Mouse (Mus musculus) neural tube, embryonic 15.5 days (tissue): ENCODE measurements around the gene Prkcb. TPM values are rescaled to one million over a fixed set of nuclear protein-coding genes. Genes with fewer than 3 reads are reported as not detected.

ENCODE experiments used
- ATAC-seq: fragments of 200-750 bp; cut with Nextera tagmentation; 2 replicates; pipeline ENCODE4 v1.8.0; 2017; ENCODE audit warnings: mild to moderate bottlenecking, moderate TSS enrichment, moderate library complexity; ENCODE audit not compliant: low FRiP score
- H3K27ac ChIP-seq: fragments of 300-500 bp; sonication (generic); replicated peaks from 2 replicates; pipeline ENCODE4 v1.5.1; 2015; ENCODE audit warnings: mild to moderate bottlenecking, inconsistent platforms
- H3K27me3 ChIP-seq: fragments of 300-500 bp; sonication (generic); replicated peaks from 2 replicates; pipeline ENCODE4 v1.6.1; 2015; ENCODE audit warnings: inconsistent platforms
- H3K36me3 ChIP-seq: fragments of 300-500 bp; sonication (generic); 2 replicates; pipeline ENCODE4 v1.6.1; 2015; ENCODE audit warnings: inconsistent platforms
- H3K4me1 ChIP-seq: fragments of 300-500 bp; sonication (generic); 2 replicates; pipeline ENCODE4 v1.6.1; 2015; ENCODE audit warnings: inconsistent platforms
- H3K4me2 ChIP-seq: fragments of 300-500 bp; sonication (generic); 2 replicates; pipeline ENCODE4 v1.6.1; 2015; ENCODE audit warnings: inconsistent platforms, mild to moderate bottlenecking, moderate library complexity
- H3K4me3 ChIP-seq: fragments of 300-500 bp; sonication (generic); replicated peaks from 2 replicates; pipeline ENCODE4 v1.5.1; 2015; ENCODE audit warnings: mild to moderate bottlenecking, inconsistent platforms
- H3K9ac ChIP-seq: fragments of 300-500 bp; sonication (generic); replicated peaks from 2 replicates; pipeline ENCODE4 v1.6.1; 2015; ENCODE audit warnings: mild to moderate bottlenecking, inconsistent platforms
- H3K9me3 ChIP-seq: fragments of 300-500 bp; sonication (generic); replicated peaks from 2 replicates; pipeline ENCODE4 v1.6.1; 2016; ENCODE audit warnings: inconsistent platforms
- WGBS: fragments of 180-500 bp; shearing (Covaris S2); methylation state at CpG from one replicate; pipeline ENCODE4 v1.1.7; 2015; ENCODE audit warnings: mixed read lengths; 5-methylcytosine and 5-hydroxymethylcytosine counted together
- polyA plus RNA-seq: library from polyadenylated mRNA; unstranded; fragments of >200 nt; fragmentation: Nextera tagmentation; extraction: Ambion mirVana; gene quantifications from 2 replicates; pipeline ENCODE4 v1.2.1, GENCODE M21; 2015

Gene Prkcb
- polyA plus RNA-seq, 1 experiment from 2014 or later, result 150 TPM

GRCm38 (mm10) chr7:122632946-122633345 is 344.4 kb downstream of the Prkcb start:
- Histone ChIP-seq H3K27me3 (no peaks in the 10 kb centered on the region), H3K36me3 (no peaks in the 10 kb centered on the region)
- 86% methylated on average over 5 of the region's 5 CpGs for WGBS

GRCm38 (mm10) chr7:122633463-122633862 is 344.9 kb downstream of the Prkcb start:
- Histone ChIP-seq H3K9ac (no peak overlapping the region), H3K27ac (no peak overlapping the region), H3K9me3 (no peaks in the 10 kb centered on the region), H3K4me3 (no peak overlapping the region), H3K4me1 (no peaks in the 10 kb centered on the region), H3K27me3 (no peaks in the 10 kb centered on the region), H3K36me3 (no peaks in the 10 kb centered on the region), H3K4me2 (no peak overlapping the region)
- ATAC-seq, result no peak
- 86% methylated on average over 5 of the region's 5 CpGs for WGBS

More at GRCm38 (mm10) chr7:122632946-122633345, 344.4 kb downstream of the Prkcb start:
- H3K4me1 ChIP-seq, result no peaks in the 10 kb centered on the region
- H3K4me3 ChIP-seq, result no peak overlapping the region
- H3K27ac ChIP-seq, result no peak overlapping the region
- H3K4me2 ChIP-seq, result no peak overlapping the region
- no peak for ATAC-seq
- no peak overlapping the region for H3K9ac ChIP-seq
- no peaks in the 10 kb centered on the region for H3K9me3 ChIP-seq

GRCm38 (mm10) chr7:122643676-122644075 is 355.1 kb downstream of the Prkcb start:
- WGBS, result 91% methylated on average over 8 of the region's 8 CpGs
- Histone ChIP-seq H3K36me3 (no peaks in the 10 kb centered on the region), H3K27me3 (no peaks in the 10 kb centered on the region), H3K4me3 (no peak overlapping the region), H3K27ac (no peak overlapping the region), H3K9me3 (no peaks in the 10 kb centered on the region), H3K4me2 (no peak overlapping the region), H3K9ac (no peak overlapping the region), H3K4me1 (no peaks in the 10 kb centered on the region)
- ATAC-seq, result no peak

GRCm38 (mm10) chr7:122649306-122649705 is 360.8 kb downstream of the Prkcb start:
- Histone ChIP-seq H3K4me3 (no peak overlapping the region), H3K36me3 (no peaks in the 10 kb centered on the region), H3K9ac (no peak overlapping the region), H3K4me2 (no peak overlapping the region), H3K27me3 (no peaks in the 10 kb centered on the region), H3K27ac (no peak overlapping the region), H3K9me3 (no peaks in the 10 kb centered on the region), H3K4me1 (no peaks in the 10 kb centered on the region)
- WGBS, result 84% methylated on average over 10 of the region's 10 CpGs
- no peak for ATAC-seq

- H3K4me3 ChIP-seq, result no peak overlapping the region
- no peaks in the 10 kb centered on the region for H3K36me3 ChIP-seq
- WGBS, result 84% methylated on average over 3 of the region's 3 CpGs
- H3K27me3 ChIP-seq, result no peaks in the 10 kb centered on the region
- H3K4me1 ChIP-seq, result no peaks in the 10 kb centered on the region
- ATAC-seq, result no peak
- H3K9me3 ChIP-seq, result no peaks in the 10 kb centered on the region
- H3K27ac ChIP-seq, result no peak overlapping the region
- no peak overlapping the region for H3K9ac ChIP-seq
- no peak overlapping the region for H3K4me2 ChIP-seq
Measured at GRCm38 (mm10) chr7:122652523-122652922, 364.0 kb downstream of the Prkcb start.

GRCm38 (mm10) chr7:122656671-122657070 is 368.1 kb downstream of the Prkcb start:
- no peak overlapping the region for H3K9ac ChIP-seq
- H3K4me1 ChIP-seq, result no peaks in the 10 kb centered on the region
- no peaks in the 10 kb centered on the region for H3K27me3 ChIP-seq
- H3K9me3 ChIP-seq, result no peaks in the 10 kb centered on the region
- no peak overlapping the region for H3K4me2 ChIP-seq
- no peak for ATAC-seq
- H3K36me3 ChIP-seq, result no peaks in the 10 kb centered on the region
- no peak overlapping the region for H3K27ac ChIP-seq
- H3K4me3 ChIP-seq, result no peak overlapping the region
- 92% methylated on average over 3 of the region's 3 CpGs for WGBS

- H3K4me3 ChIP-seq, result no peak overlapping the region
- WGBS, result 92% methylated on average over 5 of the region's 5 CpGs
- ATAC-seq, result no peak
- H3K27me3 ChIP-seq, result no peaks in the 10 kb centered on the region
- no peak overlapping the region for H3K4me2 ChIP-seq
- H3K9me3 ChIP-seq, result no peaks in the 10 kb centered on the region
- no peak overlapping the region for H3K9ac ChIP-seq
- no peak overlapping the region for H3K27ac ChIP-seq
- H3K4me1 ChIP-seq, result no peaks in the 10 kb centered on the region
- H3K36me3 ChIP-seq, result no peaks in the 10 kb centered on the region
Measured at GRCm38 (mm10) chr7:122657423-122658126, 369.0 kb downstream of the Prkcb start.

- H3K4me2 ChIP-seq, result no peak overlapping the region
- H3K4me1 ChIP-seq, result peaks cover 2% of the 10 kb centered on the region
- ATAC-seq, result no peak
- no peak overlapping the region for H3K9ac ChIP-seq
- no peak overlapping the region for H3K27ac ChIP-seq
- H3K36me3 ChIP-seq, result no peaks in the 10 kb centered on the region
- no peak overlapping the region for H3K4me3 ChIP-seq
- no peaks in the 10 kb centered on the region for H3K9me3 ChIP-seq
- 78% methylated on average over 7 of the region's 7 CpGs for WGBS
- H3K27me3 ChIP-seq, result no peaks in the 10 kb centered on the region
Measured at GRCm38 (mm10) chr7:122665311-122666049, 376.9 kb downstream of the Prkcb start.

- no peaks in the 10 kb centered on the region for H3K36me3 ChIP-seq
- H3K27ac ChIP-seq, result no peak overlapping the region
- no peak overlapping the region for H3K4me2 ChIP-seq
- 27% methylated on average over 5 of the region's 5 CpGs for WGBS
- H3K9me3 ChIP-seq, result no peaks in the 10 kb centered on the region
- no peaks in the 10 kb centered on the region for H3K27me3 ChIP-seq
- ATAC-seq, result no peak
- H3K4me3 ChIP-seq, result no peak overlapping the region
- peaks cover 10% of the 10 kb centered on the region for H3K4me1 ChIP-seq
- no peak overlapping the region for H3K9ac ChIP-seq
Measured at GRCm38 (mm10) chr7:122667903-122668302, 379.4 kb downstream of the Prkcb start.

GRCm38 (mm10) chr7:122670442-122670872 is 381.9 kb downstream of the Prkcb start, which contains the start of gene Cacng3:
Cacng3 (plus strand) TSS chr7:122670492.
- H3K4me2 ChIP-seq, result peak within 1 kb of the TSS; percentile 81
- peak within 1 kb of the TSS; percentile 49 for H3K4me3 ChIP-seq
- H3K36me3 ChIP-seq, result no peaks in the 10 kb centered on the region
- H3K4me1 ChIP-seq, result peaks cover 15% of the 10 kb centered on the region
- H3K27me3 ChIP-seq, result no peaks in the 10 kb centered on the region
- 9% methylated on average over 13 of the region's 13 CpGs for WGBS
- H3K9ac ChIP-seq, result peak within 1 kb of the TSS; percentile 55
- peak; percentile 80 for ATAC-seq
- no peaks in the 10 kb centered on the region for H3K9me3 ChIP-seq
- peak within 1 kb of the TSS; percentile 79 for H3K27ac ChIP-seq

GRCm38 (mm10) chr7:122670873-122671641 is 382.5 kb downstream of the Prkcb start:
- Histone ChIP-seq H3K36me3 (no peaks in the 10 kb centered on the region), H3K9me3 (no peaks in the 10 kb centered on the region), H3K9ac (peak overlapping the region; percentile 55), H3K27me3 (no peaks in the 10 kb centered on the region), H3K4me1 (peaks cover 15% of the 10 kb centered on the region), H3K4me2 (peak overlapping the region; percentile 81), H3K27ac (peak overlapping the region; percentile 79), H3K4me3 (peak overlapping the region; percentile 49)
- ATAC-seq, result peak; percentile 85
- WGBS, result 9% methylated on average over 44 of the region's 45 CpGs
